Mouse (Mus musculus) adrenal gland, postnatal 4 days (tissue): ENCODE measurements around the gene Epb41l3. TPM values are rescaled to one million over a fixed set of nuclear protein-coding genes. Genes with fewer than 3 reads are reported as not detected.
A peak's percentile ranks its signal among the peaks of the same experiment; 100 is the strongest.
"Not testable (repeated sequence)": the region's sequence is repeated elsewhere in the genome, so short reads cannot be mapped to it uniquely, and the experiment has no call there.

Experiments
- DNase-seq, 2 experiments: peaks; one replicate each; pipeline ENCODE4 v3.0.0; 2021 to 2022; ENCODE audit warnings: low spot score in 2 of 2, mixed read lengths in 2 of 2
- total RNA-seq, 2 experiments: library from RNA; stranded (reverse); gene quantifications; 2 replicates each; pipeline ENCODE4 v1.2.3; 2021

The Epb41l3 gene
- total RNA-seq, 2 experiments from 2014 or later, result 47.8 to 58.3 TPM

- no peak for DNase-seq
Observed at GRCm38 (mm10) chr17:69105035-69105798, 29.7 kb downstream of the Epb41l3 start.

GRCm38 (mm10) chr17:69105799-69106401 is 30.4 kb downstream of the Epb41l3 start:
- DNase-seq, result no peak

- no peak for DNase-seq
Observed at GRCm38 (mm10) chr17:69109216-69109615, 33.7 kb downstream of the Epb41l3 start.

GRCm38 (mm10) chr17:69112232-69112631 is 36.7 kb downstream of the Epb41l3 start:
- DNase-seq, result no peak

GRCm38 (mm10) chr17:69119183-69119582 is 43.7 kb downstream of the Epb41l3 start:
- DNase-seq, result no peak

- no peak for DNase-seq
Observed at GRCm38 (mm10) chr17:69120533-69121358, 45.3 kb downstream of the Epb41l3 start.

- not testable (repeated sequence) for DNase-seq
Observed at GRCm38 (mm10) chr17:69122403-69122802, 46.9 kb downstream of the Epb41l3 start.

- no peak for DNase-seq
Observed at GRCm38 (mm10) chr17:69127436-69127835, 52.0 kb downstream of the Epb41l3 start.

GRCm38 (mm10) chr17:69127981-69128380 is 52.5 kb downstream of the Epb41l3 start:
- no peak for DNase-seq

- no peak for DNase-seq
Observed at GRCm38 (mm10) chr17:69129434-69129833, 54.0 kb downstream of the Epb41l3 start.

GRCm38 (mm10) chr17:69143017-69143416 is 67.5 kb downstream of the Epb41l3 start:
- no peak for DNase-seq

- no peak for DNase-seq
Observed at GRCm38 (mm10) chr17:69150826-69151225, 75.3 kb downstream of the Epb41l3 start.

- no peak for DNase-seq
Observed at GRCm38 (mm10) chr17:69151281-69151680, 75.8 kb downstream of the Epb41l3 start.

- no peak for DNase-seq
Observed at GRCm38 (mm10) chr17:69155034-69155433, 79.6 kb downstream of the Epb41l3 start.

- peak; percentile 11 to 16 for DNase-seq
Observed at GRCm38 (mm10) chr17:69156522-69157100, 81.1 kb downstream of the Epb41l3 start.

- peak in 1 of 2 experiments; percentile 5 for DNase-seq
Observed at GRCm38 (mm10) chr17:69157101-69157808, 81.8 kb downstream of the Epb41l3 start.

- DNase-seq, result no peak
Observed at GRCm38 (mm10) chr17:69157809-69158185, 82.3 kb downstream of the Epb41l3 start.

- DNase-seq, result no peak
Observed at GRCm38 (mm10) chr17:69158690-69159089, 83.2 kb downstream of the Epb41l3 start.

GRCm38 (mm10) chr17:69162731-69163130 is 87.2 kb downstream of the Epb41l3 start:
- no peak for DNase-seq

- DNase-seq, result no peak
Observed at GRCm38 (mm10) chr17:69176949-69177501, 101.5 kb downstream of the Epb41l3 start.
